Comparison of ENCODE assay signal across 31 mouse cellular contexts in genomic region chr15:81982173-81982572, GRCm38 (mm10). TPM values are rescaled to one million over a fixed set of nuclear protein-coding genes. Genes with fewer than 3 reads are reported as not detected.
"Had no signal": no experiment of that assay in that cellular context is flagged by ENCODE, and none has a peak within 500 bp of the region (broad histone marks: within the 10 kb centered on the region; RNA-seq: fewer than 3 reads in every experiment).

No protein-coding gene starts in this region.

- H3K9ac ChIP-seq: kidney, embryonic 15.5 days; liver, embryonic 13.5 days had no signal

- H3K27me3 ChIP-seq: kidney, embryonic 15.5 days; liver, embryonic 13.5 days had no signal

- H3K4me3 ChIP-seq: kidney, embryonic 15.5 days; left cerebral cortex, adult 2 months; liver, embryonic 13.5 days had no signal

- DNase-seq: kidney, adult 18-20 months; kidney, postnatal 10 days; layer of hippocampus, postnatal 36 days; liver, embryonic 13.5 days; lung, adult 2 months; lung, postnatal 14 days; lung, postnatal 4 days; midbrain, embryonic 14.5 days; right cerebral cortex, postnatal 25 days; spleen, adult 18-20 months; thymus, postnatal 25 days had no signal

- H3K27ac ChIP-seq: kidney, embryonic 15.5 days; left cerebral cortex, adult 2 months; liver, embryonic 13.5 days had no signal

- H3K4me2 ChIP-seq: kidney, embryonic 15.5 days; liver, embryonic 13.5 days; midbrain, embryonic 11.5 days had no signal

- H3K4me1 ChIP-seq: kidney, embryonic 15.5 days had no signal

- H3K36me3 ChIP-seq: kidney, embryonic 15.5 days; liver, embryonic 13.5 days had no signal

- H3K9me3 ChIP-seq: kidney, embryonic 15.5 days; liver, embryonic 13.5 days had no signal

RNA-seq across cellular contexts. Expression of gene 1700029P11Rik, which starts 1.8 kb away (rescaled TPM):
- total RNA-seq: layer of hippocampus, adult 8-10 months; layer of hippocampus, postnatal 10 days; layer of hippocampus, postnatal 36 days; left cerebral cortex, adult 2 months; left cerebral cortex, postnatal 10 days; left cerebral cortex, postnatal 36 days; liver, adult 2 months; megakaryocyte progenitor cell, adult 5-6 weeks; megakaryocyte-erythroid progenitor cell, adult 5-6 weeks; midbrain, postnatal 0 days had no signal
- polyA plus RNA-seq: kidney, embryonic 15.5 days; large intestine, adult 2 months; limb, embryonic 11.5 days; limb, embryonic 14.5 days; liver, adult 2 months; liver, embryonic 13.5 days; liver, embryonic 16.5 days; lung, adult 2 months; lung, embryonic 16.5 days; midbrain, embryonic 11.5 days; midbrain, embryonic 14.5 days; midbrain, postnatal 0 days; neural tube, embryonic 11.5 days; neural tube, embryonic 14.5 days; stomach, embryonic 16.5 days; thymus, postnatal 0 days had no signal

RNA-seq across cellular contexts. Expression of gene Csdc2, which starts 45.6 kb away (rescaled TPM):
- total RNA-seq: megakaryocyte progenitor cell, adult 5-6 weeks; megakaryocyte-erythroid progenitor cell, adult 5-6 weeks had no signal
